Mouse (Mus musculus) stomach, embryonic 15.5 days (tissue): ENCODE data around the gene Ecel1. TPM values are rescaled to one million over a fixed set of nuclear protein-coding genes. Genes with fewer than 3 reads are reported as not detected.

ENCODE experiments used
- polyA plus RNA-seq: library from polyadenylated mRNA; unstranded; fragments of >200 nt; fragmentation: Nextera tagmentation; extraction: Ambion mirVana; gene quantifications from 2 replicates; pipeline ENCODE4 v1.2.1, GENCODE M21; 2015

Gene Ecel1
- polyA plus RNA-seq, 1 experiment from 2014 or later = 6.3 TPM

Other genes with a start within 250 kb of the Ecel1 start
- not detected in 2 replicates for gene Alppl2, start 66.6 kb downstream of the Ecel1 start, polyA plus RNA-seq
- 26.6 and 33.3 TPM in 2 replicates for gene Alpi, start 54.9 kb downstream of the Ecel1 start, polyA plus RNA-seq
- not detected in 2 replicates for gene Akp3, start 31.5 kb downstream of the Ecel1 start, polyA plus RNA-seq
- 0.08 TPM in 1 of 2 replicates, not detected in the other for gene Prss56, start 26.8 kb upstream of the Ecel1 start, polyA plus RNA-seq
- 0.10 and 0.31 TPM in 2 replicates for gene Chrnd, start 34.1 kb upstream of the Ecel1 start, polyA plus RNA-seq
- gene Chrng, start 48.1 kb upstream of the Ecel1 start, polyA plus RNA-seq = 0.14 and 0.86 TPM in 2 replicates
- 149 and 156 TPM in 2 replicates for gene Eif4e2, start 57.4 kb upstream of the Ecel1 start, polyA plus RNA-seq
- gene Efhd1, start 107.8 kb upstream of the Ecel1 start, polyA plus RNA-seq = 0.18 and 0.48 TPM in 2 replicates
- 46.7 and 49.4 TPM in 2 replicates for gene Gigyf2, start 170.5 kb upstream of the Ecel1 start, polyA plus RNA-seq
- gene Kcnj13, start 238.2 kb upstream of the Ecel1 start, polyA plus RNA-seq = 2.8 and 3.3 TPM in 2 replicates